In genomic region chr4:40301076-40301789, GRCm38 (mm10) we compare ENCODE assay signal across 8 mouse cellular contexts. TPM values are rescaled to one million over a fixed set of nuclear protein-coding genes. Genes with fewer than 3 reads are reported as not detected.
DNase-seq lines count a peak whose midpoint lies in the region; ATAC-seq and TF ChIP-seq lines count a peak whose summit lies in the region.

No protein-coding gene starts in this region.

- peak; percentile 77 for ATAC-seq in activated CD4-positive, CD25-positive, alpha-beta regulatory T cell, adult 4 months
- ATAC-seq in intestine, embryonic 14.5 days (replicated peaks; ENCODE audit: low FRiP score, low TSS enrichment, low read depth), result peak; percentile 68; the same call in 1 of the 2 replicates
- peak; percentile 80 for ATAC-seq in megakaryocyte progenitor cell, adult 5-6 weeks (replicated peaks; ENCODE audit: poor library complexity)

- TF ChIP-seq CTCF in cortical plate, adult 2 months (IDR thresholded peaks at IDR 0.05; ENCODE audit: extremely low read depth, insufficient read depth, low read length), result peak; percentile 74

- no peaks in the 10 kb centered on the region for H3K36me3 ChIP-seq in intestine, embryonic 14.5 days (ENCODE audit: control insufficient read depth, insufficient read depth, low read length)

- intact Hi-C loops in left cerebral cortex, postnatal 10 days (cut with DNase I), result loop anchor here (2.0 kb wide), 1 partner anchor 380 kb away; no protein-coding TSS in a partner anchor

- no peaks in the 10 kb centered on the region for H3K9me3 ChIP-seq in intestine, embryonic 14.5 days (ENCODE audit: control insufficient read depth, low read length)

- peak; percentile 13 for DNase-seq in gastrocnemius, postnatal 25 days
- DNase-seq in intestine, embryonic 14.5 days (ENCODE audit: low spot score), result peak; percentile 90
- DNase-seq in left cerebral cortex, postnatal 10 days (ENCODE audit: extremely low spot score in 1 of 2, low spot score in 2 of 2), result peak; percentile 71 to 80
- peak; percentile 83 to 88 for DNase-seq in right cerebral cortex, postnatal 10 days (ENCODE audit: low spot score in 2 of 2)
- DNase-seq in urinary bladder, postnatal 14 days (ENCODE audit: low spot score), result peak; percentile 71

- no peak overlapping the region for H3K9ac ChIP-seq in intestine, embryonic 14.5 days (ENCODE audit: low read length)

- H3K4me2 ChIP-seq in intestine, embryonic 14.5 days (ENCODE audit: low read length), result peak overlapping the region; percentile 42

- H3K4me3 ChIP-seq in cortical plate, adult 2 months (ENCODE audit: insufficient read depth, low read length), result no peak overlapping the region
- H3K4me3 ChIP-seq in intestine, embryonic 14.5 days (ENCODE audit: low read depth, low read length), result no peak overlapping the region

- TF ChIP-seq POLR2A in cortical plate, adult 2 months (IDR thresholded peaks at IDR 0.05; ENCODE audit: extremely low read depth, insufficient read depth, low read length), result no peak

- H3K27me3 ChIP-seq in intestine, embryonic 14.5 days (replicated peaks; ENCODE audit: control insufficient read depth, insufficient read depth, low read length), result no peaks in the 10 kb centered on the region

- WGBS in intestine, embryonic 14.5 days, result 10% methylated on average over 16 of the region's 16 CpGs

- H3K4me1 ChIP-seq in cortical plate, adult 2 months (ENCODE audit: control insufficient read depth, insufficient read depth, low read length), result no peaks in the 10 kb centered on the region
- H3K4me1 ChIP-seq in intestine, embryonic 14.5 days (replicated peaks; ENCODE audit: control insufficient read depth, insufficient read depth, low read length), result no peaks in the 10 kb centered on the region

- H3K27ac ChIP-seq in cortical plate, adult 2 months (ENCODE audit: insufficient read depth, low read length), result no peak overlapping the region
- no peak overlapping the region for H3K27ac ChIP-seq in intestine, embryonic 14.5 days (ENCODE audit: low read depth)

RNA-seq across cellular contexts. Expression of gene Ndufb6, which starts 22.0 kb away (rescaled TPM):
- polyA plus RNA-seq in activated CD4-positive, CD25-positive, alpha-beta regulatory T cell, adult 4 months (2017; shearing (Covaris generic)), result 100 to 1,000 TPM; 142 to 147 TPM
- 163 and 168 TPM in 2 replicates for polyA plus RNA-seq in cortical plate, adult 2 months (2012; rRNA removed)
- total RNA-seq in gastrocnemius, postnatal 25 days (2021), result 100 to 1,000 TPM; 276 to 279 TPM
- polyA plus RNA-seq in intestine, embryonic 14.5 days (2014; fragmentation: Nextera tagmentation; extraction: Ambion mirVana), result 326 and 341 TPM in 2 replicates
- total RNA-seq in left cerebral cortex, postnatal 10 days (2021), result 100 to 1,000 TPM; 213 to 222 TPM
- 151 and 167 TPM in 2 replicates for total RNA-seq in megakaryocyte progenitor cell, adult 5-6 weeks (2015)
- 52.2 and 66.9 TPM in 2 replicates for total RNA-seq in megakaryocyte progenitor cell, adult 5-6 weeks (2017)

RNA-seq across cellular contexts. Expression of gene Topors, which starts 31.6 kb away (rescaled TPM):
- polyA plus RNA-seq in activated CD4-positive, CD25-positive, alpha-beta regulatory T cell, adult 4 months (2017; shearing (Covaris generic)), result 10 to 100 TPM; 18.9 to 19.9 TPM
- 10.1 and 10.7 TPM in 2 replicates for polyA plus RNA-seq in cortical plate, adult 2 months (2012; rRNA removed)
- total RNA-seq in gastrocnemius, postnatal 25 days (2021), result 1 to 10 TPM; 7.0 to 7.4 TPM
- 40.6 and 43.3 TPM in 2 replicates for polyA plus RNA-seq in intestine, embryonic 14.5 days (2014; fragmentation: Nextera tagmentation; extraction: Ambion mirVana)
- total RNA-seq in left cerebral cortex, postnatal 10 days (2021), result 10 to 100 TPM; 16.0 to 17.8 TPM
- 45.4 and 56.3 TPM in 2 replicates for total RNA-seq in megakaryocyte progenitor cell, adult 5-6 weeks (2015)
- 77.6 and 82.4 TPM in 2 replicates for total RNA-seq in megakaryocyte progenitor cell, adult 5-6 weeks (2017)

RNA-seq across cellular contexts. Expression of gene Smim27, which starts 31.9 kb away (rescaled TPM):
- polyA plus RNA-seq in activated CD4-positive, CD25-positive, alpha-beta regulatory T cell, adult 4 months (2017; shearing (Covaris generic)), result 10 to 100 TPM; 19.7 to 75.0 TPM
- polyA plus RNA-seq in cortical plate, adult 2 months (2012; rRNA removed), result 6.0 and 6.8 TPM in 2 replicates
- total RNA-seq in gastrocnemius, postnatal 25 days (2021), result 10 to 100 TPM; 42.3 to 45.2 TPM
- 36.1 and 43.5 TPM in 2 replicates for polyA plus RNA-seq in intestine, embryonic 14.5 days (2014; fragmentation: Nextera tagmentation; extraction: Ambion mirVana)
- 10 to 100 TPM in 1 of 2 experiments, 1 to 10 TPM in 1; 8.5 to 14.4 TPM for total RNA-seq in left cerebral cortex, postnatal 10 days (2021)
- 9.6 and 16.7 TPM in 2 replicates for total RNA-seq in megakaryocyte progenitor cell, adult 5-6 weeks (2015)
- 3.6 and 5.6 TPM in 2 replicates for total RNA-seq in megakaryocyte progenitor cell, adult 5-6 weeks (2017)

Comparison
In these comparisons a context has a peak if more than half of its experiments do, and no peak if none do; other contexts are left out.
1. DNase-seq: peak in every context shown above with its lines; median percentile 90 in intestine, embryonic 14.5 days; 86 in right cerebral cortex, postnatal 10 days; 76 in left cerebral cortex, postnatal 10 days; 71 in urinary bladder, postnatal 14 days; 13 in gastrocnemius, postnatal 25 days.